Mouse (Mus musculus) E14TG2a.4 (cell line): ENCODE results near the gene 1700020N01Rik.

ENCODE experiments used
- H3K27me3 ChIP-seq: 2 replicates; pipeline ENCODE4 v1.6.1; 2014; ENCODE audit warnings: low read length, control low read depth; ENCODE audit not compliant: insufficient read depth
- H3K36me3 ChIP-seq: 2 replicates; pipeline ENCODE4 v1.6.1; 2014; ENCODE audit warnings: low read length, control low read depth; ENCODE audit not compliant: insufficient read depth
- H3K4me1 ChIP-seq: replicated peaks from 2 replicates; pipeline ENCODE4 v1.6.1; 2014; ENCODE audit warnings: low read depth, low read length, control low read depth
- H3K4me3 ChIP-seq: replicated peaks from 2 replicates; pipeline ENCODE4 v1.5.1; 2014; ENCODE audit warnings: mild to moderate bottlenecking, low read length
- H3K9me3 ChIP-seq: 2 replicates; pipeline ENCODE4 v1.6.1; 2014; ENCODE audit warnings: low read length, control low read depth
- CTCF ChIP-seq: conservative IDR thresholded peaks from 2 replicates; pipeline ENCODE4 v1.5.1; 2014; ENCODE audit warnings: low read length
- NANOG ChIP-seq: IDR thresholded peaks from 2 replicates; pipeline ENCODE4 v1.6.1; 2014; ENCODE audit warnings: borderline replicate concordance, low read length, mixed read lengths
- POU5F1 ChIP-seq: IDR thresholded peaks from 2 replicates; pipeline ENCODE4 v1.6.1; 2014; ENCODE audit warnings: low read length, borderline replicate concordance

Gene 1700020N01Rik

GRCm38 (mm10) chr10:21609583-21609982, 16.6 kb downstream of the 1700020N01Rik start:
- no peak overlapping the region for H3K4me3 ChIP-seq
- H3K9me3 ChIP-seq, result no peaks in the 10 kb centered on the region
- 0 out of 2 replicates have a peak, but pooled peaks cover 4% of the 10 kb centered on the region for H3K4me1 ChIP-seq
- H3K36me3 ChIP-seq, result no peaks in the 10 kb centered on the region
- no peak for TF ChIP-seq NANOG
- TF ChIP-seq CTCF, result no peak
- TF ChIP-seq POU5F1, result no peak
- no peaks in the 10 kb centered on the region for H3K27me3 ChIP-seq

- Histone ChIP-seq H3K4me1 (no peaks in the 10 kb centered on the region), H3K36me3 (no peaks in the 10 kb centered on the region), H3K27me3 (no peaks in the 10 kb centered on the region), H3K4me3 (no peak overlapping the region), H3K9me3 (no peaks in the 10 kb centered on the region)
- TF ChIP-seq CTCF (no peak), NANOG (no peak), POU5F1 (no peak)
Measured at GRCm38 (mm10) chr10:21613021-21613860, 20.3 kb downstream of the 1700020N01Rik start.

GRCm38 (mm10) chr10:21614520-21614919, 21.6 kb downstream of the 1700020N01Rik start:
- Histone ChIP-seq H3K9me3 (no peaks in the 10 kb centered on the region), H3K27me3 (no peaks in the 10 kb centered on the region), H3K4me1 (no peaks in the 10 kb centered on the region), H3K4me3 (no peak overlapping the region), H3K36me3 (no peaks in the 10 kb centered on the region)
- TF ChIP-seq CTCF, result no peak
- TF ChIP-seq NANOG, result no peak
- TF ChIP-seq POU5F1, result no peak

GRCm38 (mm10) chr10:21618745-21619508, 26.0 kb downstream of the 1700020N01Rik start:
- no peaks in the 10 kb centered on the region for H3K36me3 ChIP-seq
- H3K9me3 ChIP-seq, result no peaks in the 10 kb centered on the region
- no peak overlapping the region for H3K4me3 ChIP-seq
- H3K27me3 ChIP-seq, result no peaks in the 10 kb centered on the region
- TF ChIP-seq NANOG (no peak), CTCF (no peak), POU5F1 (no peak)
- peaks cover 7% of the 10 kb centered on the region for H3K4me1 ChIP-seq

DNA sequence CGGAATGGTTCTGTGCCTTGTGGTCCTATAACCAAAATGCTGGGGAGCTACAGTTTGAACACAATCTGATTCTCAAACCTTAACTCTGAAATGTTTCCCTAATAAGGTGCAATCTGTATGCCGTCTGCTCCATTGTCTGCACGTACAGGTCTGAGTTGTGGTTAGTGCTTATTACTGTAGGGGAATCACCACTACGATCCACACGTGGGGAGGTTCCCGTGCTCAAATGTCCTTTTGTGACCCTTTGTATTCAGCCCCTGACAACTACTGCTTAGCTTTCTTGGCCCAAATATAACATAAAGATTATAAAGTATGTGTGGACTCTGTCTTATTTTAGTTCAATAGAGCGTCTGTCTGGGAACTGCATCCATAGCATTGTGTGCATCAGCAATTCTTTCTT, 29.1 kb downstream of the 1700020N01Rik start:
- TF ChIP-seq NANOG (no peak), CTCF (no peak), POU5F1 (no peak)

GRCm38 (mm10) chr10:21628555-21628954, 35.6 kb downstream of the 1700020N01Rik start:
- no peaks in the 10 kb centered on the region for H3K27me3 ChIP-seq
- H3K36me3 ChIP-seq, result no peaks in the 10 kb centered on the region
- no peak overlapping the region for H3K4me3 ChIP-seq
- no peaks in the 10 kb centered on the region for H3K4me1 ChIP-seq
- TF ChIP-seq POU5F1 (no peak), CTCF (no peak), NANOG (no peak)
- peaks cover 18% of the 10 kb centered on the region for H3K9me3 ChIP-seq

More for the DNA sequence above, 29.1 kb downstream of the 1700020N01Rik start:
- Histone ChIP-seq H3K4me3 (no peak overlapping the region), H3K36me3 (no peaks in the 10 kb centered on the region), H3K27me3 (no peaks in the 10 kb centered on the region), H3K9me3 (no peaks in the 10 kb centered on the region), H3K4me1 (peaks cover 7% of the 10 kb centered on the region)

DNA sequence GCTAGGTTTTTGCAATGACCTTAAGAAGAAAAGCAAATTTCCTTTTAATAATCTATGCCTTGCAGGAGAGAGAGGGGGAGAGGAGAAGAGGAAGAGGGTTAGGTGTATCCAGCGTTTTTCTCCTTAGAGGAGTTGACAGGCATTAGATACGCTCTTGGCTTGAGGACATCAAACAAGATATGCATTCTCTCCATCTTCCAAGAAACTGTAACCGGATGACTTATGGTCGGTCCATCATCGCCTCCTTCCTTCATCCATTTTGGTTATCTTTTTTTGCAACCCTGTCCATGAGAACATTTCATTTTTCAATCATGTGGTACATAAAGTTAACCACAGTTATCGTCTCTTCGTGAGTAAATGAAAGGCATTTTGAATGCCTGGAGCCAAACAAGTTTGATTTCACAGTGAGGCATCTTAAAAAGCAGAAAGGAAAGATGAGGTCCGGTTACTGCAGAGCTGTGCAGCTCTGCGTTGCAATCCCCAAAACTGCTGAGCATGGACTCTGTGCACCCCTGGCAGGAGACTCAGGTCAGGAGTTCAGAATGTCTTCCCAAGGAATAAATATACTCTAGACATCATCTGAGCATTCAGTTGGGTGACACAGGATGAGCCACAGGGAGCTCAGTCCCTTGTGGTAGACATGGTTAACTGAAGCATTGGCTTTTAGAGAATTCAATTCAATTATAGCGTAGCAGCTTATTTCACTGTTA, 36.2 kb downstream of the 1700020N01Rik start:
- no peak for TF ChIP-seq NANOG
- no peak for TF ChIP-seq CTCF
- no peak for TF ChIP-seq POU5F1
- no peak overlapping the region for H3K4me3 ChIP-seq

GRCm38 (mm10) chr10:21631481-21631880, 38.5 kb downstream of the 1700020N01Rik start:
- Histone ChIP-seq H3K4me3 (no peak overlapping the region), H3K36me3 (no peaks in the 10 kb centered on the region), H3K27me3 (no peaks in the 10 kb centered on the region), H3K9me3 (peaks cover 18% of the 10 kb centered on the region), H3K4me1 (no peaks in the 10 kb centered on the region)
- TF ChIP-seq POU5F1, result no peak
- TF ChIP-seq CTCF, result no peak
- no peak for TF ChIP-seq NANOG

More for the DNA sequence above, 36.2 kb downstream of the 1700020N01Rik start:
- H3K4me1 ChIP-seq, result no peaks in the 10 kb centered on the region
- peaks cover 18% of the 10 kb centered on the region for H3K9me3 ChIP-seq
- no peaks in the 10 kb centered on the region for H3K36me3 ChIP-seq
- no peaks in the 10 kb centered on the region for H3K27me3 ChIP-seq
